Mouse (Mus musculus) mammary gland, adult 2 months (tissue): ENCODE results near the gene Vmn2r6. TPM values are rescaled to one million over a fixed set of nuclear protein-coding genes. Genes with fewer than 3 reads are reported as not detected.

Experiments used
- polyA plus RNA-seq: library from polyadenylated mRNA; depleted of rRNA; stranded (reverse); fragments of >200 nt; gene quantifications from 2 replicates; pipeline ENCODE4 v1.2.3, GENCODE M21; 2012; ENCODE audit warnings: low replicate concordance; rRNA removed

Vmn2r6 gene
- not detected in 2 replicates for polyA plus RNA-seq

GRCm38 (mm10) chr3:64565730-64566129 is at the start of gene Vmn2r6:
Gene Vmn2r6, minus strand, starts transcription at chr3:64565830.

GRCm38 (mm10) chr3:64509742-64510141 is 55.9 kb downstream of the Vmn2r6 start, which contains the start of gene Vmn2r5:
Gene Vmn2r5, minus strand, starts transcription at chr3:64509842.

Other genes starting within 250 kb of the Vmn2r6 start
- gene Vmn2r4, start 150.5 kb downstream of the Vmn2r6 start, polyA plus RNA-seq: not detected in 2 replicates
- not detected in 2 replicates for gene Vmn2r5, start 56.0 kb downstream of the Vmn2r6 start, polyA plus RNA-seq